Mouse (Mus musculus) liver, embryonic 14.5 days (tissue): ENCODE results near the gene Plcb3. TPM values are rescaled to one million over a fixed set of nuclear protein-coding genes. Genes with fewer than 3 reads are reported as not detected.

ENCODE experiments used
- ATAC-seq: fragments of 200-750 bp; cut with Nextera tagmentation; 2 replicates; pipeline ENCODE4 v1.8.0; 2017; ENCODE audit warnings: moderate number of reproducible peaks, mild to moderate bottlenecking, moderate library complexity; ENCODE audit not compliant: insufficient read depth
- DNase-seq, 3 experiments: peaks; one replicate each; pipeline ENCODE4 v3.0.0-alpha.2; 2012 to 2013; ENCODE audit warnings: low read depth in 3 of 3, low spot score in 3 of 3
- H3K27ac ChIP-seq: fragments of 300-500 bp; sonication (generic); 2 replicates; pipeline ENCODE4 v1.5.1; 2014; ENCODE audit warnings: moderate library complexity, mild to moderate bottlenecking, control low read depth, inconsistent platforms
- H3K27me3 ChIP-seq: fragments of 300-500 bp; sonication (generic); 2 replicates; pipeline ENCODE4 v1.6.1; 2014; ENCODE audit warnings: mild to moderate bottlenecking, low read length, moderate library complexity; ENCODE audit not compliant: control insufficient read depth, insufficient read depth
- H3K36me3 ChIP-seq: fragments of 300-500 bp; sonication (generic); replicated peaks from 2 replicates; pipeline ENCODE4 v1.6.1; 2014; ENCODE audit warnings: low read depth; ENCODE audit not compliant: control insufficient read depth, insufficient read depth
- H3K4me1 ChIP-seq, 2 experiments: fragments of 200-500 bp in 1 of 2; fragments of 300-500 bp in 1 of 2; sonication (generic) in 1 of 2; replicated peaks; 2 replicates each; pipeline ENCODE4 v1.6.1; 2012 to 2014; ENCODE audit warnings: antibody characterized with exemption in 1 of 2, inconsistent platforms in 1 of 2, low read length in 1 of 2; ENCODE audit not compliant: control insufficient read depth in 2 of 2, insufficient read depth in 2 of 2
- H3K4me2 ChIP-seq: fragments of 300-500 bp; sonication (generic); 2 replicates; pipeline ENCODE4 v1.6.1; 2014; ENCODE audit warnings: low read depth, mild to moderate bottlenecking, control low read depth, moderate library complexity
- H3K4me3 ChIP-seq, 2 experiments: fragments of 200-500 bp in 1 of 2; fragments of 300-500 bp in 1 of 2; sonication (generic) in 1 of 2; 2 replicates each; pipeline ENCODE4 v1.5.1; 2012 to 2014; ENCODE audit warnings: low read depth in 2 of 2, low read length in 2 of 2, mild to moderate bottlenecking in 2 of 2, control low read depth in 1 of 2, inconsistent platforms in 1 of 2, moderate library complexity in 1 of 2; ENCODE audit not compliant: insufficient read depth in 1 of 2
- H3K9ac ChIP-seq: fragments of 300-500 bp; sonication (generic); replicated peaks from 2 replicates; pipeline ENCODE4 v1.6.1; 2014; ENCODE audit warnings: mild to moderate bottlenecking, control low read depth, moderate library complexity
- H3K9me3 ChIP-seq: fragments of 300-500 bp; sonication (generic); 2 replicates; pipeline ENCODE4 v1.6.1; 2016; ENCODE audit warnings: low read length, mixed read lengths; ENCODE audit not compliant: control insufficient read depth
- CTCF ChIP-seq: IDR thresholded peaks from 2 replicates; pipeline ENCODE4 v1.5.1; 2016; ENCODE audit warnings: antibody characterized with exemption, low read depth, control low read depth
- EP300 ChIP-seq: IDR thresholded peaks from 2 replicates; pipeline ENCODE4 v1.6.1; 2016; ENCODE audit warnings: antibody characterized with exemption, low read depth
- WGBS: fragments of 180-500 bp; shearing (Covaris S2); extraction: QIAGEN DNeasy Blood & Tissue Kit; methylation state at CpG from one replicate; pipeline ENCODE4 v1.1.7; 2014; ENCODE audit not compliant: insufficient replicate concordance; 5-methylcytosine and 5-hydroxymethylcytosine counted together
- polyA plus RNA-seq, 2 experiments: library from polyadenylated mRNA; depleted of rRNA in 1 of 2; stranded (reverse) in 1 of 2; unstranded in 1 of 2; fragments of >200 nt; fragmentation: Nextera tagmentation in 1 of 2; extraction: Ambion mirVana in 1 of 2; gene quantifications; 2 replicates each; pipeline versions ENCODE4 v1.2.1 to v1.2.3; 2012 to 2014

The Plcb3 gene
- polyA plus RNA-seq, 2 experiments = 4.6 to 7.7 TPM

GRCm38 (mm10) chr19:6926559-6927255, 49.6 kb downstream of the Plcb3 start:
- Histone ChIP-seq H3K4me3 (no peak overlapping the region), H3K4me2 (peak overlapping the region; percentile 28; the same call in 1 of the 2 replicates), H3K9ac (no peak overlapping the region), H3K27ac (no peak overlapping the region), H3K27me3 (peaks cover 75% of the 10 kb centered on the region), H3K36me3 (no peaks in the 10 kb centered on the region), H3K4me1 (peaks cover 7 to 13% of the 10 kb centered on the region in 2 experiments), H3K9me3 (no peaks in the 10 kb centered on the region)
- 17% methylated on average over 26 of the region's 26 CpGs for WGBS
- TF ChIP-seq CTCF (no peak), EP300 (no peak)
- DNase-seq (no peak), ATAC-seq (no peak)

- H3K4me3 ChIP-seq = no peak overlapping the region
- ATAC-seq = no peak
Measured at GRCm38 (mm10) chr19:6925611-6926329, 50.5 kb downstream of the Plcb3 start.

GRCm38 (mm10) chr19:6925307-6925573, 51.0 kb downstream of the Plcb3 start, which contains the start of gene Catsperz:
Gene Catsperz, minus strand, starts transcription at chr19:6925380.
- Histone ChIP-seq H3K9ac (no peak within 1 kb of the TSS), H3K27ac (no peak within 1 kb of the TSS), H3K9me3 (no peaks in the 10 kb centered on the region), H3K4me3 (no peak within 1 kb of the TSS), H3K4me1 (peaks cover 7 to 13% of the 10 kb centered on the region in 2 experiments), H3K27me3 (peaks cover 61% of the 10 kb centered on the region), H3K36me3 (no peaks in the 10 kb centered on the region), H3K4me2 (peak within 1 kb of the TSS; percentile 30)
- TF ChIP-seq CTCF = no peak
- no peak for TF ChIP-seq EP300
- DNase-seq (no peak), ATAC-seq (no peak)
- WGBS = 6% methylated on average over 9 of the region's 9 CpGs

More at GRCm38 (mm10) chr19:6925611-6926329, 50.5 kb downstream of the Plcb3 start:
- no peak for DNase-seq
- Histone ChIP-seq H3K36me3 (no peaks in the 10 kb centered on the region), H3K9me3 (no peaks in the 10 kb centered on the region), H3K27me3 (peaks cover 66% of the 10 kb centered on the region), H3K4me1 (peaks cover 7 to 13% of the 10 kb centered on the region in 2 experiments), H3K4me2 (no peak overlapping the region), H3K27ac (no peak overlapping the region), H3K9ac (no peak overlapping the region)
- 18% methylated on average over 40 of the region's 40 CpGs for WGBS
- TF ChIP-seq CTCF (no peak), EP300 (no peak)

GRCm38 (mm10) chr19:6924461-6925306, 51.6 kb downstream of the Plcb3 start:
- Histone ChIP-seq H3K9ac (no peak overlapping the region), H3K9me3 (no peaks in the 10 kb centered on the region), H3K4me2 (peak overlapping the region; percentile 30), H3K27me3 (peaks cover 58% of the 10 kb centered on the region), H3K4me1 (peaks cover 7 to 13% of the 10 kb centered on the region in 2 experiments), H3K36me3 (no peaks in the 10 kb centered on the region), H3K4me3 (no peak overlapping the region), H3K27ac (no peak overlapping the region)
- TF ChIP-seq CTCF (peak; percentile 85), EP300 (no peak)
- DNase-seq = no peak
- no peak for ATAC-seq
- WGBS = 3% methylated on average over 39 of the region's 39 CpGs
